Mouse (Mus musculus): Measurements from ENCODE around the gene Cfap73.

Gene Cfap73

DNA sequence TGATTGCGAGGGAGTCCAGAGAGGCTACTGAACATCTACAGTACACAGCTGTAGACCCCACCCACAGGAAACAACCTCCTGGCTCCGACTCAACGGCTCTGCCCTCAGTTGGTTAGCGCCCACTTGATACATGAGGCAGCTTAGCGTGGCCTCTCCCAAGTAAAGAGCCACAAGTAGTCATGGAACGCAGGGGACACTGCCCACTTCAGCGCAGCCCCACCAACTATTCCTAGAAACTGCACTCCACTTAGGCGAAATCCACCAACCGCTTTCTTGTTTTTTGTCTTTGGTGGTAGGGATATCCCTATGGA lies 46.5 kb downstream of the Cfap73 start:
- in situ Hi-C loops (cut with MboI), result no loop called here

DNA sequence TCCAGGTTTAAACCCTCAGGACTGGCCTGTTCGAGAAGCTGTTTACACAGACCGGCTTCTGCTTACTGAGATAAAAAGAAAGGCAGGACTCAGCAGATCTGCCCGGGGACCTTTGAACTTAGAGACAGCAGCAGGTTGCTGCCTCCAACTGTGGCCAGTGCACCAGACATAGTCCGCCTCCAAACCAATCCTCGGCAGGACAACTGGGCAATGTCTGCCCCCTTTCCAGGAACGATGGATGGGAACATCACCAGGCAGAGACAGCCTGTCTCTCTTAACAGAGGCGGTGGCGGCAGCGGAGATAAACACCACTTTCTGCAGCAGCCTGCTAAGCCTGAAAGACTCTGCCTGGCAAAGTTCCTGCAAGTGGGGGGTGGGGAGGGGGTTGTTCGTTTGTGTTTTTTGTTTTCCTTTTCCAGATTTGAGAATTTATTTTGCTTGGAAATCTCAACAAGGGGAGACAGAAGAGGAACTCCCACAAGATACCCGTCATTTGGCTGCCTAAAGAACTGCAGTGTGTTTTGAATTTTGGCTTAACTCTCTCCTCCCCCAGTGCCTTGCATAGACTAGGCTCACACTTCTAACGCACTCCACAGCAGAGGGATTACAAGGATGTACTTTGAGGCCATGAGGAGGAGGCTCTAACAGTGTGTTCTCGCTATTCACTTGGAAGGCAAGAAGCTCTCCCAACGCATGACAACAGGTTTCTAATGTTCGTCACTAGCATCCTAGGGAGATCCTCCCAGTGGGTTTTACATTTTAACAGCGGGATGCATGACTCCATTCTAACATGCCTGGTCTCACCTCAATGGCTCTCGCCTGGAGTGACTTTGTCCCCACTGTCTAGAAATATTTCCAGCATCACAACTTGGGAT lies 47.1 kb downstream of the Cfap73 start:
- in situ Hi-C loops (cut with MboI), result no loop called here

DNA sequence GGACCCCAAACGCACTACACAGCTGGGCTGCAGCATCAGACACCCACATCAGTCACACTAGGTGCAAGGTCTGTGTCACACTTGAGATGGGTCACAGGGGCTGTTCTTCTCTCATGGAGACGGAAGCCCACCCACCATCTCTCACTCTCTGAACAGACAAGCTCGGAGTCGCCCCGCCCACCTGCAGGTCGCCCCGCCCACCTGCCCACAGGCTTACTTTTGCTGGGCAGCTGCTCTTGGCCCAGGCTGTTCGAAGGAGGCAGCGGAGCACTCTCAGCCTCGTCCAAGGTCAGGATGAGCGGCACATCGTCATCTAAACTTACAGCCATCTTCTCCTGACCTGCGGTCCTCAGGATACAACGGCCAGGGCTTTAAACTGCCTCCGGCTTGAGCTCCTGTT lies 49.1 kb downstream of the Cfap73 start:
- in situ Hi-C loops (cut with MboI), result no loop called here

DNA sequence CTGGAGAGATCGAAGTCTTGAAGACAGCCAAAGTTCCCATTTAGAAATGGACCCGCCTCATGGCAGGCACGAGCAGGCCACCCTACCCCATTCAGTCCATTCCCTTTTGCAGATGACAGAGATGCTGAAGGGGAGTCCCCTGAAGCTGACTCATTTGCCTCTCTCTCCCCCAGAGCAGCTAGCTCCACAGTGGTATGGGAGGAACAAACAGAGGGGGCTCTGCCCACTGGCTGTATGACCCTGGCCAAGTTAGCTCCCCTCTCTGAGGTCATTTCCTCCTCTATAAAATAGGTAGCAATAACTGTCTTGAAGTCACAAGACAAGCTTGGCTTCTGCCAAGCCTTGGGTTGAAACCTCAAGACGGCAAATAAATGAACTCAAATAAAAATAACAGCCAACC lies 50.5 kb downstream of the Cfap73 start:
- in situ Hi-C loops (cut with MboI), result no loop called here

DNA sequence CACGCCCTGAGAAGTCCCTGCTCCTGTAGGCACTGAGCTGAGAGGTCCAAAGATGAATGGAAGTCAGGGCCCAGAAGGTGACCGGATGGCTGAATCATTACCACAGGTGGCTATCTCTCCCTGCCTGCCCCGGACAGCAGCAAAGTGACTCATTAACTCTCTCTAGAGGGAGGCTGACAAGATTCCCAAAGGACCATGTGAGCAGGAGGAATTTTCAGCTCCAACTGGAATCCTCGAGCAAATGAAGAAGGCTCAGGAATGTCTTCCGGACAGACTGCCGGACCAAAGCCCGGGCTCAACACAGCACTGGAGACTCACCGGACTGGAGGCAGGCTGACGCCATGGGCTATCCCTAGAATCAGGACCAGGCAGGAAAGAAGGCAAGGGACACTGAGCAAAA lies 52.0 kb downstream of the Cfap73 start:
- in situ Hi-C loops (cut with MboI), result no loop called here

DNA sequence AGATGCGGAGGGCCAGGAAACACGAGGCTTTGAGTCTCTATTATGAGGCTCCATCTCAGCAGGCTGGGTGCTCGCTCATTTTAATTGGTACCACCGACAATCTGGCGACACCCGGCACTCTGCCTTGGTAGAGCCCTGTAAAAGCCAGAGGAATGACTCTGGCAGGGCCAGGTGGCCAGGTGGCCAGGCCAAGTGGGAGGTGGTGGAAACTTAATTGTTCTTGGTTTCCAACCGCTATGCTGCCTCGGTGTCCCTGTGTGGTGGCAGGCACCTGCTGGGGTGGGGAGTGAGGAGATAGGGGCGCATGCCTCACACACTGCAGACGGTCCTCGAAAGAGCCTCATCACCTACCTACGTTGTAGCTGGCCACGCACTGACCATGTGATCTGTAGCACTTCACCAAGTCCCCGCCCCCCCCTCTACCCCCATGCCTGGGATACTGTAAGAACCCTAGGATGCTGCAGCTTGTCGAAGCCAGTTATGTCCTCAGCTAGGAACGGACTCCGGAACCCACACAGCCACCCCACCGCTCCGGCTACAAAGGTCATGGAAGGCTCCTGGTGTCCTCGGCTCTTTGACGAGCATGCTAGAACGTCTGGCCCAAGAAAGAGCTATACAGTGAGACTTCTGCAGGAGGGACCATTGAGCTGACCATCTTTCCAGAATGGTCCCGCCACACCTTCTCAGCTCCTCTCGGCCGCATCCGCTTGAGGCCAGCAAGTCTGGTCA lies 54.0 kb downstream of the Cfap73 start:
- in situ Hi-C loops (cut with MboI), result no loop called here

DNA sequence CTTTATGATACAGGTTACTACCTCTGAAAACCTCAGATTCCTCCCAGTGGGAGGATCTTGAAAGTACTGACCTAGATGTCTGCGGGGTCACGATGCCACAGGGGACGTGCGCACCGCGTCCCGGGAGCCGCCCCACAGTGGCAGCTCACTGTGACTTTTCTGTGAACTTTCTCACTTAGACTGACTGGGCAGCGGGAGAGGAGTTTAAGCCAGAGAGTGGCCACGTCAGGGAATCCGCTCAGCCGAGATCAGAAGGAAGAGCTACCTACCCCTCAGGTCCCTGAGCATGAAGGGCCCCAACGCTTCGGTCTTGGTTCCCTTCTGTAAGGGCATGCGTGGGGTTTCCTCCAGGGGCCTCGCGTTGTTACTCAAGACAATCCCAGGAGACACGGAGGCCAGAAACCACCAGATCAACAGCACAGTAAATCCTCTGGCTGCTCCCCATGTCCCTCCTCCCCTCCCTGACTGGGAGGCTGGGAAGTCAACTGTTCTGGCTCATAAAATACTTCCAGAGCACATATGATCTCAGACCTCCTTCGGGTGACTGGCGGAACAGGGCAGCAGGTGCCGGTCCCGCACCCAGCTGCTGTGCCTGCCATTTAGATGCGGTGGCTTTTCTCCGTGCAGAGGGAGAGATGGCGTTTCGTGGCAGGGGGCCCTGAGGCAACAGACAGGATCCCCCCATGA lies 54.7 kb downstream of the Cfap73 start:
- in situ Hi-C loops (cut with MboI), result no loop called here

DNA sequence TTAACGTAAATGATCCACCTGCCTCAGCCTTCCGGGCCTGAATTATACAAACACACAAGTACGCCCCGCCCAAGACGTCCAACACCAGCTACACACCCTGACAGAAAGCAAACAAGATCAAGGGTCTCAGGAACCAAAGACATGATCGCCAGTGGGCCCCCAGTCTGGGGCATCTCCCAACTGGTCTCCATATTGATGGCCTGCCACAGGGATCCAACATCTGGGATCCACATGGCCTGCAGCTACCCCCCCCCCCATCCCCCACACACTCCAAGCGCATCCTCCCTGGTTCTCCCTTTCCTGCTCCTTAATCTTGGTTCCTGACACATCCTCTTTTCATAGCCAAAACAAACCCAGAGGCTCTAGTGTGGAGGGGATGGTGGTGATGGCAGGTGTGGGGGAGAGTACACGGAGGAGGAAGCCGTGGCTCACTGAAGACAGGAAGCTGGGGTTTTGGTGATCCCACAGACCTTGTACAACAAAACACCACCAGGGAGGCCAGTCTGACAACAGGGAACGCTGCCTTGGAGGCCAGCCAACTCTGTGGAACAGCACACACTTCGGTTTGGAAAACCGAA lies 55.4 kb downstream of the Cfap73 start:
- in situ Hi-C loops (cut with MboI), result no loop called here

Measured in mature B cell (primary cell).